ENCODE assay signal across 31 mouse cellular contexts in genomic region chrX:99057772-99058440, GRCm38 (mm10). TPM values are rescaled to one million over a fixed set of nuclear protein-coding genes. Genes with fewer than 3 reads are reported as not detected.
DNase-seq lines count a peak whose midpoint lies in the region; ATAC-seq and TF ChIP-seq lines count a peak whose summit lies in the region.
"Had no signal": no experiment of that assay in that cellular context is flagged by ENCODE, and none has a peak within 500 bp of the region (broad histone marks: within the 10 kb centered on the region; RNA-seq: fewer than 3 reads in every experiment).

No protein-coding gene starts in this region.

- peak; percentile 10 for DNase-seq in embryo, embryonic 9.5 days (ENCODE audit: extremely low spot score)
- DNase-seq in embryo, embryonic 10.5 days (ENCODE audit: low spot score), result no peak
- DNase-seq in kidney, adult 2 months, result no peak
- DNase-seq in ZHBTc4 (ENCODE audit: low read depth, low spot score), result peak; percentile 85
- no peak for DNase-seq in adrenal gland, postnatal 10 days
- no peak for DNase-seq in thymus, postnatal 10 days (ENCODE audit: low spot score in 2 of 2)
- DNase-seq: adrenal gland, adult 8-10 months; cerebellum, adult 8-10 months; cerebellum, postnatal 25 days; forebrain, postnatal 0 days; gastrocnemius, postnatal 25 days; heart, postnatal 14 days; layer of hippocampus, adult 9-11 months; retina, postnatal 1 day; right cerebral cortex, postnatal 14 days; thymus, adult 18-20 months; thymus, postnatal 36 days had no signal

- H3K9ac ChIP-seq in kidney, embryonic 16.5 days (replicated peaks; ENCODE audit: low read length), result no peak overlapping the region
- no peak overlapping the region for H3K9ac ChIP-seq in ES-Bruce4 (ENCODE audit: low read depth, poor library complexity, severe bottlenecking)
- H3K9ac ChIP-seq: embryonic facial prominence, embryonic 15.5 days; forebrain, embryonic 12.5 days; forebrain, postnatal 0 days; limb, embryonic 13.5 days; lung, embryonic 15.5 days; midbrain, embryonic 15.5 days; neural tube, embryonic 15.5 days had no signal

- no peak for TF ChIP-seq CTCF in kidney, adult 2 months (conservative IDR thresholded peaks at IDR 0.05; ENCODE audit: insufficient read depth, insufficient read length, low read depth, low read length)
- TF ChIP-seq CTCF in ES-Bruce4 (IDR thresholded peaks at IDR 0.05; ENCODE audit: low read depth, low read length), result no peak

- ATAC-seq in kidney, embryonic 16.5 days (ENCODE audit: low FRiP score, low TSS enrichment), result peak; percentile 59; the same call in 1 of the 2 replicates
- ATAC-seq: forebrain, postnatal 0 days; hindbrain, embryonic 16.5 days; midbrain, embryonic 15.5 days had no signal

- no peak overlapping the region for H3K27ac ChIP-seq in kidney, embryonic 16.5 days (ENCODE audit: low read length)
- H3K27ac ChIP-seq in kidney, adult 2 months (ENCODE audit: insufficient read depth, low read depth, low read length), result no peak overlapping the region
- H3K27ac ChIP-seq in ES-Bruce4 (ENCODE audit: insufficient read depth, low read length), result peak overlapping the region; percentile 81
- H3K27ac ChIP-seq: embryonic facial prominence, embryonic 15.5 days; forebrain, embryonic 12.5 days; hindbrain, embryonic 10.5 days; kidney, postnatal 0 days; limb, embryonic 13.5 days; lung, embryonic 15.5 days; midbrain, embryonic 10.5 days; midbrain, embryonic 15.5 days; neural tube, embryonic 15.5 days; stomach, postnatal 0 days had no signal

- H3K4me1 ChIP-seq in kidney, embryonic 16.5 days (ENCODE audit: insufficient read depth, low read length), result no peaks in the 10 kb centered on the region
- peaks cover 26% of the 10 kb centered on the region for H3K4me1 ChIP-seq in kidney, adult 2 months (ENCODE audit: control insufficient read depth, insufficient read depth, low read length)
- H3K4me1 ChIP-seq in ES-Bruce4 (ENCODE audit: control insufficient read depth, insufficient read depth, low read length), result peaks cover 2% of the 10 kb centered on the region
- H3K4me1 ChIP-seq: embryonic facial prominence, embryonic 15.5 days; forebrain, embryonic 12.5 days; hindbrain, embryonic 10.5 days; limb, embryonic 13.5 days; lung, embryonic 15.5 days; midbrain, embryonic 10.5 days; midbrain, embryonic 15.5 days; neural tube, embryonic 15.5 days had no signal

- peak; percentile 78 for TF ChIP-seq EP300 in ES-Bruce4 (IDR thresholded peaks at IDR 0.05; ENCODE audit: insufficient read depth, low read depth, low read length)

- TF ChIP-seq POLR2A in kidney, adult 2 months (IDR thresholded peaks at IDR 0.05; ENCODE audit: low read depth, low read length), result no peak
- no peak for TF ChIP-seq POLR2A in ES-Bruce4 (IDR thresholded peaks at IDR 0.05; ENCODE audit: insufficient read depth, low read length)

- no peak overlapping the region for H3K4me2 ChIP-seq in kidney, embryonic 16.5 days (replicated peaks; ENCODE audit: low read depth, low read length)
- H3K4me2 ChIP-seq: embryonic facial prominence, embryonic 15.5 days; forebrain, embryonic 12.5 days; limb, embryonic 13.5 days; liver, embryonic 11.5 days; lung, embryonic 15.5 days; midbrain, embryonic 15.5 days; neural tube, embryonic 15.5 days had no signal

- H3K36me3 ChIP-seq in kidney, embryonic 16.5 days (ENCODE audit: insufficient read depth, low read length), result no peaks in the 10 kb centered on the region
- H3K36me3 ChIP-seq in kidney, adult 2 months (ENCODE audit: control insufficient read depth, insufficient read depth, low read length), result no peaks in the 10 kb centered on the region
- H3K36me3 ChIP-seq in ES-Bruce4 (ENCODE audit: control insufficient read depth, insufficient read depth, low read length, poor library complexity, severe bottlenecking), result no peaks in the 10 kb centered on the region
- H3K36me3 ChIP-seq: embryonic facial prominence, embryonic 15.5 days; forebrain, embryonic 12.5 days; hindbrain, embryonic 10.5 days; limb, embryonic 13.5 days; lung, embryonic 15.5 days; midbrain, embryonic 10.5 days; midbrain, embryonic 15.5 days; neural tube, embryonic 15.5 days had no signal

- 62% methylated on average over 6 of the region's 6 CpGs for WGBS in kidney, embryonic 16.5 days
- 24% methylated on average over 6 of the region's 6 CpGs for WGBS in kidney, adult 2 months

- peaks cover 2% of the 10 kb centered on the region; the same call in 1 of the 2 replicates for H3K9me3 ChIP-seq in kidney, embryonic 16.5 days (ENCODE audit: low read length)
- H3K9me3 ChIP-seq in ES-Bruce4 (replicated peaks; ENCODE audit: control insufficient read depth, insufficient read depth, low read length, poor library complexity, severe bottlenecking), result no peaks in the 10 kb centered on the region
- H3K9me3 ChIP-seq: embryonic facial prominence, embryonic 15.5 days; forebrain, embryonic 12.5 days; hindbrain, embryonic 10.5 days; limb, embryonic 13.5 days; lung, embryonic 15.5 days; midbrain, embryonic 15.5 days; neural tube, embryonic 15.5 days had no signal

- peaks cover 13% of the 10 kb centered on the region; the same call in 1 of the 2 replicates for H3K27me3 ChIP-seq in kidney, embryonic 16.5 days (ENCODE audit: insufficient read depth, low read length)
- H3K27me3 ChIP-seq in kidney, adult 2 months (replicated peaks; ENCODE audit: control insufficient read depth, insufficient read depth, low read length), result no peaks in the 10 kb centered on the region
- no peaks in the 10 kb centered on the region; the same call in 1 of the 2 replicates for H3K27me3 ChIP-seq in ES-Bruce4 (ENCODE audit: control insufficient read depth, insufficient read depth, low read length, poor library complexity, severe bottlenecking)
- H3K27me3 ChIP-seq: lung, embryonic 15.5 days; midbrain, embryonic 15.5 days had no signal

- H3K4me3 ChIP-seq in kidney, embryonic 16.5 days (ENCODE audit: low read length), result no peak overlapping the region
- no peak overlapping the region for H3K4me3 ChIP-seq in kidney, adult 2 months (ENCODE audit: insufficient read depth, low read depth, low read length)
- no peak overlapping the region for H3K4me3 ChIP-seq in ES-Bruce4 (ENCODE audit: low read depth, low read length)
- H3K4me3 ChIP-seq: embryonic facial prominence, embryonic 15.5 days; forebrain, embryonic 12.5 days; hindbrain, embryonic 10.5 days; limb, embryonic 13.5 days; lung, embryonic 15.5 days; midbrain, embryonic 10.5 days; midbrain, embryonic 15.5 days; neural tube, embryonic 15.5 days had no signal

RNA-seq across cellular contexts. Expression of gene Stard8, which starts 54.9 kb away (rescaled TPM):
- polyA plus RNA-seq in kidney, embryonic 16.5 days (2015; fragmentation: Nextera tagmentation; extraction: Ambion mirVana), result 19.0 and 20.3 TPM in 2 replicates
- 62.0 and 82.9 TPM in 2 replicates for polyA plus RNA-seq in kidney, adult 2 months (2012; rRNA removed)
- 24.5 and 24.8 TPM in 2 replicates for polyA plus RNA-seq in ES-Bruce4 (2011; ENCODE audit: insufficient read depth, insufficient read length, low read depth, missing spikeins)
- total RNA-seq in adrenal gland, postnatal 10 days (2021), result 10 to 100 TPM; 27.6 to 33.2 TPM

Comparison
In these comparisons a context has a peak if more than half of its experiments do, and no peak if none do; other contexts are left out.
1. DNase-seq: peak in embryo, embryonic 9.5 days (single experiment) and ZHBTc4 (single experiment); none in embryo, embryonic 10.5 days (single experiment), kidney, adult 2 months (single experiment), adrenal gland, postnatal 10 days (single experiment) and thymus, postnatal 10 days (0 of 2).